Mouse (Mus musculus) midbrain, postnatal 0 days (tissue): Measurements from ENCODE around the gene Pex11b. TPM values are rescaled to one million over a fixed set of nuclear protein-coding genes. Genes with fewer than 3 reads are reported as not detected.

Experiments used
- ATAC-seq: fragments of 200-750 bp; cut with Nextera tagmentation; 2 replicates; pipeline ENCODE4 v1.8.0; 2017; ENCODE audit warnings: moderate number of reproducible peaks, mild to moderate bottlenecking, moderate TSS enrichment, moderate library complexity; ENCODE audit not compliant: low FRiP score
- DNase-seq: peaks from one replicate; pipeline ENCODE4 v3.0.0-alpha.2; 2015; ENCODE audit warnings: low spot score
- H3K27ac ChIP-seq: fragments of 300-500 bp; sonication (generic); 2 replicates; pipeline ENCODE4 v1.5.1; 2014; ENCODE audit warnings: low read depth, mild to moderate bottlenecking, low read length, mixed read lengths
- H3K27me3 ChIP-seq: fragments of 300-500 bp; sonication (generic); 2 replicates; pipeline ENCODE4 v1.6.1; 2014; ENCODE audit warnings: low read length, control low read depth, mixed read lengths; ENCODE audit not compliant: insufficient read depth
- H3K36me3 ChIP-seq: fragments of 300-500 bp; sonication (generic); 2 replicates; pipeline ENCODE4 v1.6.1; 2014; ENCODE audit warnings: low read length, control low read depth, mixed read lengths; ENCODE audit not compliant: insufficient read depth
- H3K4me1 ChIP-seq: fragments of 300-500 bp; sonication (generic); 2 replicates; pipeline ENCODE4 v1.6.1; 2014; ENCODE audit warnings: mild to moderate bottlenecking, control low read depth, antibody characterized with exemption, low read length, mixed read lengths; ENCODE audit not compliant: insufficient read depth
- H3K4me2 ChIP-seq: fragments of 300-500 bp; sonication (generic); 2 replicates; pipeline ENCODE4 v1.6.1; 2014; ENCODE audit warnings: low read depth, mild to moderate bottlenecking, low read length, mixed read lengths; ENCODE audit not compliant: poor library complexity, severe bottlenecking
- H3K4me3 ChIP-seq: fragments of 300-500 bp; sonication (generic); 2 replicates; pipeline ENCODE4 v1.5.1; 2014; ENCODE audit warnings: low read depth, mild to moderate bottlenecking, low read length, moderate library complexity
- H3K9ac ChIP-seq: fragments of 300-500 bp; sonication (generic); replicated peaks from 2 replicates; pipeline ENCODE4 v1.6.1; 2014; ENCODE audit warnings: mild to moderate bottlenecking, low read length, moderate library complexity, mixed read lengths; ENCODE audit not compliant: poor library complexity, severe bottlenecking
- H3K9me3 ChIP-seq: fragments of 300-500 bp; sonication (generic); 2 replicates; pipeline ENCODE4 v1.6.1; 2016; ENCODE audit warnings: low read length, control low read depth
- CTCF ChIP-seq: IDR thresholded peaks from 2 replicates; pipeline ENCODE4 v1.5.1; 2016; ENCODE audit warnings: antibody characterized with exemption, mild to moderate bottlenecking
- WGBS: fragments of 180-500 bp; shearing (Covaris S2); extraction: QIAGEN DNeasy Blood & Tissue Kit; methylation state at CpG from one replicate; pipeline ENCODE4 v1.1.7; 2014; 5-methylcytosine and 5-hydroxymethylcytosine counted together
- polyA plus RNA-seq: library from polyadenylated mRNA; unstranded; fragments of >200 nt; fragmentation: Nextera tagmentation; extraction: Ambion mirVana; gene quantifications from 2 replicates; pipeline ENCODE4 v1.2.1, GENCODE M21; 2015
- total RNA-seq: library from RNA; depleted of rRNA; stranded (reverse); fragments of >200 nt; gene quantifications from 2 replicates; pipeline ENCODE4 v1.2.3, GENCODE M21; 2014

Pex11b gene
- total and polyA plus RNA-seq, 2 experiments from 2014 or later, result 52.3 to 75.9 TPM

GRCm38 (mm10) chr3:96667316-96667715 lies 32.1 kb downstream of the Pex11b start:
- 42% methylated on average over 1 of the region's 1 CpGs for WGBS
- DNase-seq (no peak), ATAC-seq (no peak)
- no peak overlapping the region for H3K4me3 ChIP-seq
- H3K9ac ChIP-seq, result no peak overlapping the region
- peak; percentile 53 for TF ChIP-seq CTCF
- no peaks in the 10 kb centered on the region for H3K36me3 ChIP-seq
- H3K4me1 ChIP-seq, result peaks cover 5% of the 10 kb centered on the region; the same call in 1 of the 2 replicates
- H3K4me2 ChIP-seq, result no peak overlapping the region
- no peaks in the 10 kb centered on the region for H3K9me3 ChIP-seq
- no peaks in the 10 kb centered on the region for H3K27me3 ChIP-seq
- H3K27ac ChIP-seq, result no peak overlapping the region

- Histone ChIP-seq H3K9ac (no peak overlapping the region), H3K4me2 (no peak overlapping the region), H3K27me3 (no peaks in the 10 kb centered on the region), H3K9me3 (no peaks in the 10 kb centered on the region), H3K4me1 (no peaks in the 10 kb centered on the region), H3K4me3 (no peak overlapping the region), H3K27ac (no peak overlapping the region), H3K36me3 (no peaks in the 10 kb centered on the region)
- ATAC-seq, result no peak
- no peak for DNase-seq
- no peak for TF ChIP-seq CTCF
- WGBS, result 98% methylated on average over 5 of the region's 5 CpGs
These were observed 33.4 kb downstream of the Pex11b start for GRCm38 (mm10) chr3:96668424-96669067.

DNA sequence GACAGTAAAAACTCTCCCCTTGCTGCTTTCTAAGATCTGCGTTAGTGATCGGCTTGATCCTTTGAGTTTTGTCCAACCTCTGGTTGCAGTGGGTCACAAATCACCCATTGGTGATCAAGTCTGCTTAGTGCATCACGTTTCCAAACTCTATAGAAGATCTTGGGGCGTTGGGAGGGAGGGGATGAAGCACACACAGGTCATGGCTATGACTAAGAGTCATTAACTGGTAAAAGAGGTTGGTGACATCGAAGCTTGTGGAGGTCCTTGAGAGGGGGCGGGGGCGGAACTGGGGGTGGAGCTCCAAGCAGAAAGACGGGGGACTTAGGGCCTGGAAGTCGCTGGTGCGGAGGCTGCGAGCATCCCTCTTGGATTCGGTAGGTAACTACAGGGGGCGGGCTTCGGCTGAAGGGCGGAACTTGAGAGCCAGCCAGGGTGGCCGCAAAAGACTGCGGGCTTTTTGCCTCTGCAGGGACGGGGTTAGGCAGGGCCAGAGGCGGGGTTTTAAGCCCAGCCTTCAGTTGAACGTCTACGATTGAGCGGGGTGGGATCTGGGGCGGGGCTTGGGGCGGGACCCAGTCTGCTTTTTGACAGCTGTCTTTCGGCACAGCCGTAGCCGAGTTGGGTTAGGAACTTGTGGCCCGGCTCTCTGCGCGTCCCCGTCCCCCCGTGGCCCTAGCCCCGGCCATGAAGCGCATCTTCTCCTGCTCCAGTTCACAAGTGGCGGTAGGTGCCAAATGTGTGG lies 34.7 kb downstream of the Pex11b start, which contains the start of gene Ankrd35:
Ankrd35 (plus strand) TSS at position 405 of the 742 bp plus-strand sequence.
- no peaks in the 10 kb centered on the region for H3K9me3 ChIP-seq
- peak within 1 kb of the TSS; percentile 91 for H3K4me2 ChIP-seq
- H3K4me1 ChIP-seq, result no peaks in the 10 kb centered on the region
- DNase-seq (peak; percentile 87), ATAC-seq (peak; percentile 87)
- peak within 1 kb of the TSS; percentile 43 for H3K4me3 ChIP-seq
- H3K9ac ChIP-seq, result peak within 1 kb of the TSS; percentile 50
- H3K27ac ChIP-seq, result no peak within 1 kb of the TSS
- no peaks in the 10 kb centered on the region for H3K36me3 ChIP-seq
- 4% methylated on average over 35 of the region's 35 CpGs for WGBS
- H3K27me3 ChIP-seq, result no peaks in the 10 kb centered on the region
- peak; percentile 54 for TF ChIP-seq CTCF

DNA sequence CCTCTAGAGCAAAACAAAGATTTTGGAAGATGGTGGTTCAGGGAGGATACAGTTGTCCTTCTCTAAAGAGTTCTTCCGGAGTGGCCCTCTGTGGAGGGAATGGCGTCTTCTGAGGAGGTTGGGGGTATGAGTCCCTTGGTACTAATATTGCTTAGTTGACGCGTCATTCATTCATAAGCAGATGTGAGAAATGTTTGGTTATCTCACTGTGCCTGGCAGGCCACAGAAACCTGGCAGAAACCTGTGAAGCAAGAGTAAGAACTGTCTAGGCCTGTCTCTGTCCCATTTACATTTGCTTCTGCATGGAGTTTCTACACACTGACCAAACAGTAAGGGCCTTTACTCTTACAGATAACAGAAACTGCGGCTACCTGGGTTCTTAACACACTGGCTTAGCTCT lies 36.3 kb downstream of the Pex11b start:
- Histone ChIP-seq H3K4me1 (no peaks in the 10 kb centered on the region), H3K36me3 (no peaks in the 10 kb centered on the region), H3K9ac (no peak overlapping the region), H3K4me3 (no peak overlapping the region), H3K27ac (no peak overlapping the region), H3K27me3 (no peaks in the 10 kb centered on the region), H3K9me3 (no peaks in the 10 kb centered on the region), H3K4me2 (no peak overlapping the region)
- DNase-seq (no peak), ATAC-seq (no peak)
- 98% methylated on average over 5 of the region's 5 CpGs for WGBS
- TF ChIP-seq CTCF, result no peak

- no peaks in the 10 kb centered on the region for H3K36me3 ChIP-seq
- no peak for TF ChIP-seq CTCF
- H3K4me3 ChIP-seq, result no peak overlapping the region
- H3K4me1 ChIP-seq, result no peaks in the 10 kb centered on the region
- H3K27me3 ChIP-seq, result no peaks in the 10 kb centered on the region
- no peak overlapping the region for H3K27ac ChIP-seq
- DNase-seq (no peak), ATAC-seq (no peak)
- no peak overlapping the region for H3K9ac ChIP-seq
- no peaks in the 10 kb centered on the region for H3K9me3 ChIP-seq
- H3K4me2 ChIP-seq, result no peak overlapping the region
- 70% methylated on average over 4 of the region's 4 CpGs for WGBS
These were observed 38.3 kb downstream of the Pex11b start for GRCm38 (mm10) chr3:96673514-96673913.

DNA sequence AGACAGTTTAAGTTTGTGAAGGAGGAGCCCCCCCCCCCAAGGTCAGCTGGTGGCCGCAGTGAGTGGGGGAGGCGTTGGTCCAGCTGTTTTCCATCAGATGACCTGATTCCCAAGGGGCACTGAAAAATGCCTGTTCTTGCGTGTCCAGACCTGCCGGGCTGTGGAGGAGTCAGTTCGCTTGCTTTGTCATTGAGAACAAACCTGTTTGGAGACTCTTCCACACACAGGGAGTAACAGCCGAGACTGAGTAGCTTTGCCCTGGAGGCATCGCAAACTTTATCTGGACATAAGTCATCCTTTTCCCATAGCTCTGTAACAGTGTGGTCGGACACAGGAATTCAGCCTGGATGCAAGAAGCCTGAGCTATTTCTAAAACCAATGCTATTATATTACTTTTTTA lies 39.3 kb downstream of the Pex11b start:
- no peak overlapping the region for H3K27ac ChIP-seq
- no peaks in the 10 kb centered on the region for H3K9me3 ChIP-seq
- no peak overlapping the region for H3K4me2 ChIP-seq
- ATAC-seq (no peak), DNase-seq (no peak)
- no peak overlapping the region for H3K4me3 ChIP-seq
- WGBS, result 76% methylated on average over 8 of the region's 8 CpGs
- no peak for TF ChIP-seq CTCF
- H3K27me3 ChIP-seq, result no peaks in the 10 kb centered on the region
- no peaks in the 10 kb centered on the region for H3K4me1 ChIP-seq
- H3K36me3 ChIP-seq, result no peaks in the 10 kb centered on the region
- no peak overlapping the region for H3K9ac ChIP-seq
